Mouse (Mus musculus) embryonic stem cell, embryonic (primary cell): Measurements from ENCODE around the gene Bik.

ENCODE experiments used
- CTCF ChIA-PET, 4 experiments: fragments of 300-600 bp in 2 of 4; fragments of 350-600 bp in 2 of 4; sonication (Branson Sonifier 250); formaldehyde crosslinking; loops; one replicate each; lab custom pipeline; 2022; ENCODE audit warnings: inconsistent platforms in 2 of 4; lab: Charles Lee
- POLR2A ChIA-PET, 4 experiments: fragments of 300-600 bp in 2 of 4; fragments of 350-600 bp in 2 of 4; sonication (Branson Sonifier 250); formaldehyde crosslinking; loops; one replicate each; lab custom pipeline; 2022; ENCODE audit warnings: antibody characterized with exemption in 4 of 4, inconsistent platforms in 1 of 4; lab: Charles Lee

The Bik gene

DNA sequence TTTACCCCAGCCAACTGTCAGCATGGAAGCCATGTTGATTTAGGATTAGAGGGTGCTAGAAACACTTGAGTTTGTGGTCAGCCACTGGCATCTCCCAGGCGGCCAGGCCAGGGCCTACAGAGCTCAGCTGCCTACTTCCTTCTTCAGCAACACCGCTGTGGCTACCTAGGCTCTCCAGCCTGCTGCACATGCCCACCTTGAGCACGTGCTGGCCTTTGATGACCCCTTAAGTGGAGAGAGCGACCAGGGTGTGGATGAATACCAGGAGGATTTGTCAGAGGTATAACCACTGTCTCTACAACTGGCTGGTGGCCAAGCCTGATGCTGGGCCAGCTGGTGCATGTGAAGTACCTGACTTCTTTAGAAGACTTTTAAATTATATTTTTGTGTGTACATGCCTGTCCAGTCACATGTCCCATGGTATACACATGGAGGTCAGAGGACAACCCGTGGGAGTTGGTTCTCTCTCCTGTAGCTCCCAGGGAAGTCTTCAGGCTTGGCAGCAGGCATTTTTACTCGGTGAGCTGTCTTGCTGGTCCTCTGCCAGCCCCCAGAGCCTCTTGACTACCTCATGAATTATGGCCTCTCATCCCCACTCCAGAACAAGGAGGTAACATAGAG is 48.2 kb downstream of the Bik start:
- ChIA-PET CTCF (interaction anchor here in 2 of 4 experiments (0.6 to 1.8 kb wide), 3 partner anchors 11 to 489 kb away, joined by 3 to 5 read pairs (median 5); no protein-coding TSS in a partner anchor), POLR2A (interaction anchor here in 2 of 4 experiments (0.7 to 2.0 kb wide), 7 partner anchors 9 to 150 kb away, joined by 3 to 6 read pairs (median 3); partner anchors contain the start of gene Mcat (in 1 of the 2))

DNA sequence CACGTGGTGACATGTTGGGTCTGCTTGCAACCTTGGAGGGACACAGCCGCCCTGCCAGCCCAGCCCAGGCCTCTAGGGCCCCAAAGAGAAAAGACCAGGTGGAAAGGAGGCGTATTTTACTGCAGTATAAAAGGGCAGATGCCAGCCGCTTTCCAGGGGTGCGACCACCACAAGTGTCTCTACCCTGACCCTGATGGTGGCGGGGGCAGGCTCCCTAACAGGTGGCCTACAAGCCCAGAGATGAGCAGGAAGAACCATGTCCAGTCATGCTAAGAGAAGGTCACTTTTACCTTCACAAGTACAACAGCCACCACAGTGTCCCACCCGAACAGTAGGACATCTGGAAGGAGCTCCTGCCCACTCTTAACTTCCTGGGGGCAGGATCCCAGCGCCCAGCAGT is 48.9 kb downstream of the Bik start:
- CTCF ChIA-PET, result interaction anchor here in 1 of 4 experiments (0.6 to 1.3 kb wide), 2 partner anchors 10 to 489 kb away, joined by 3 read pairs; no protein-coding TSS in a partner anchor
- POLR2A ChIA-PET, result interaction anchor here in 2 of 4 experiments (0.7 to 2.0 kb wide), 6 partner anchors 10 to 151 kb away, joined by 3 to 5 read pairs (median 3); partner anchors contain the start of gene Mcat (in 1 of the 2)

DNA sequence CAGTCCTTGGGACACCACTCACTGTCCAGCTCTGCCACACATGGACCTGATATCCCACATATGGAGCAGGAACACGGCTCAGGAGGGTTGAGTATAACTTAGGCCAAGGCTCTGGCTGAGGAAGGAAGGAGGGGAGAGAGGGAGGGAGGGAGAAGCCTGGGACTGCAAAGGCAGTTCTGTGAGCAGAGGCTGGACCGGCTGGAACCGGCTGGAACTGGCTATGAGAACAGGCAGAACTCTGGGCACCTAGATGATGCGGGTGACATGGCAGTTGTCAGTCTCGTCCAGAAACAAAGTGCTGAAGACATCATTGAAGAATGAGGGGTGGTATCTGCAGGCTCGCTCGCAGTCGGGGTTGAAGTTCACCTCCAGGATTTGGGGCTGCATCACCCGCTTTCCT is 50.0 kb downstream of the Bik start:
- ChIA-PET CTCF (interaction anchor here in 1 of 4 experiments (1.3 kb wide), 1 partner anchor 9 kb away, joined by 3 read pairs; no protein-coding TSS in a partner anchor), POLR2A (interaction anchor here in 2 of 4 experiments (1.2 to 1.6 kb wide), 3 partner anchors 12 to 21 kb away, joined by 3 to 4 read pairs (median 3); no protein-coding TSS in a partner anchor)

DNA sequence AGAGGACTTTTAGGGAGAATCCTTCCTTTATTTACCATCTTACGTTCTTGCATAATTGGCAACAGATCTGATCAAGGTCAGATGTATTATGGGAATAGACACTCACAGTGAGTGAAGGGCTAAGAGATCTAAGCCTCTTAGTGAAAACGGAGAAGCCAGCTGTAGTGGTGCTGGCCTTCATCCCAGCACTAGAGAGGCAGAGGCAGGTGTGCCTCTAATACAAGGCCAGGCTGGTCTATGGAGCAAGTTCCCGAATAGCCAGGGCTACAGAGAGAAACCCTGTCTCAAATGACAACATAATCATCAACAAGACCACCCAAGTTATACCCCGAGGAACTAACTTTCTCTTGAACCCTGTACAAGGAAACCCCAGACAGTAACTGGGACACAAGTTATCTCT is 56.3 kb downstream of the Bik start:
- POLR2A ChIA-PET, result interaction anchor here in 2 of 4 experiments (1.2 to 1.6 kb wide), 4 partner anchors 11 to 19 kb away, joined by 3 to 6 read pairs (median 6); partner anchors contain the start of gene Ttll12 (in 1 of the 2)
- CTCF ChIA-PET, result interaction anchor here in 2 of 4 experiments (0.6 to 1.6 kb wide), 10 partner anchors 12 to 601 kb away, joined by 3 to 5 read pairs (median 3); partner anchors contain the start of gene Ttll12 (in 1 of the 2)

DNA sequence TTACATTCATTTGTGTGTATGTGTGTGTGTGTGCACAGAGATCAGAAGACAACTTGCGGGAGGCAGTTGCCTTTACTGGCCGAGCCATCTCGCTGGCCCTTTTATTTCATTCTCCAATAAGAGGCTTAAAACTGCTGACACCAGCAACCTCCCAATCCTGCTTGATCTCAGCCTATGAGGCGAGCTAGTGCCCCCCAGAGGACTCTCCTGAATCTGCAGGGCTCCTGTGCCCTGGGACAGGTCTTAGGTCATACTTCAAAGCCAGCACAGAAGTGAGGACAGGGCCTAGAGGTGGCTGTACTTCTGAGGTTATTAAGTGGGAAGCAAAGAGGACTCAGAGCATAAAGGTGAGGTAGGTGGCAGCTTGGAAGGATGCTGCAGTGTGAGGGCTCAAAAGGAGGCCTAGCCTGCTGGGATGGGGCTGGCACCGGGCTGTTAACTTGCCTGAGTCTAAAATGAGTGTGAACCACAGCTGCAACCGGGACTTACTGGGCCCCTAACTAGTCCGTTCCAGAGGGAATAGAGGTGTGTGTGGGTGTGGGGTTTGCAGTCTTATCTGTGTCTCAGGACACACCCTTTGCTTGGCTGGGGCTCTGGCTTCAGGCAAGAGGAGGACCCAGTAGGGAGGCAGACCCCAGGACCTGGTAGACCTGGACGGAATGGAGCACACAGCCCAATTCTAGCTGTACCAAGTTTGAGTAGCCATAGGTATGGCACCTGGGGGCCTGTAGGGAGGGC is 56.9 kb downstream of the Bik start:
- ChIA-PET POLR2A (interaction anchor here in 3 of 4 experiments (0.6 to 1.6 kb wide), 5 partner anchors 11 to 228 kb away, joined by 3 to 6 read pairs (median 5); partner anchors contain the start of gene Ttll12 (in 1 of the 3)), CTCF (interaction anchor here in 3 of 4 experiments (0.6 to 1.6 kb wide), 13 partner anchors 9 to 600 kb away, joined by 3 to 5 read pairs (median 3); partner anchors contain the start of gene Ttll12 (in 1 of the 3))

DNA sequence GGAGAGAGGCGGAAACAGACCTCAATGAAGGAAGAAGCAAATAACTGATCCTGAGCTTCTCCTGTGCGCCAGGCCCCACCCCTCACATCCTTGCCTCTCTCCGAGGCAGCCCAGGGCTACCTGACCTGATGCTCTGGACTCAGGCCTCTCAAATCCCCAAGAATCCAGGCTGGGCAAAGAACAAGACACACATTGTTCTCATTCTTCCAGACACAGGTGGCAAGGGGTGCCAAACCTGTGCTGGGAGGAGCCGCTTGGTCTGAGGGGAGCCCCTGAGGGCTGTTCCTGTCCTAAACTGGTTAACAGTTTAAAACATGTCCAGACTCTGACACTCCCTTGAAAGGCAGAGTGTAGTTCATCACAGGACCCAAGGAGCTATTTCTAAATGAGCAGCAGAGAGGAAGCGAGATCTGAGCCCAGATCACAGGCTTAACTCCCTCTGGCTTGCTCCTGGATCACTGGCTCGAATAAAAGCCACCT is 58.1 kb downstream of the Bik start:
- ChIA-PET CTCF (interaction anchor here in 2 of 4 experiments (0.6 to 1.6 kb wide), 2 partner anchors 15 to 23 kb away, joined by 3 to 5 read pairs; no protein-coding TSS in a partner anchor), POLR2A (interaction anchor here in 3 of 4 experiments (0.9 to 1.5 kb wide), 5 partner anchors 9 to 435 kb away, joined by 3 to 5 read pairs (median 3); partner anchors contain the start of genes Mcat (in 1 of the 3) and Tspo (in 1 of the 3))

DNA sequence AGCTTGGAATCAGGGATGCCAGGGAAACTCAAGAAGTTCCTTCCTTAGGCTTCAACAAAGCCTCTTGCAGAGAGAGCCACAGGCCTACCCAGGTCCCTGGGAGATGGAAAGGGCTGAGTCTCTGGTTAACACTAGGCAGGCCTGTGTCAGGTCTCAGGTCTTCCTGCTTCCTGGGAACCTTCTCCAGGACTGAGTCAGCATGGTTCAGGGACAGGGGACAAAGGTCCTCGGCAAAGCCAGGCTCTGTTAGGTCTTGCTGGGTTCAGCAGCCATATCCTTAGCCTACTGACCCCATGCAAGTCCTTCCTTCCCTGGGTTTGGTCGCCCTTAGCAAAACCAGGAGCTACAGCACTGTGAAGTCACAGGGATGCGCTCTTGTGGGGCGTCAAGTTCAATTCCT is 64.2 kb downstream of the Bik start:
- ChIA-PET POLR2A (no interaction called here), CTCF (interaction anchor here in 1 of 4 experiments (0.6 kb wide), 1 partner anchor 221 kb away, joined by 3 read pairs; no protein-coding TSS in a partner anchor)

DNA sequence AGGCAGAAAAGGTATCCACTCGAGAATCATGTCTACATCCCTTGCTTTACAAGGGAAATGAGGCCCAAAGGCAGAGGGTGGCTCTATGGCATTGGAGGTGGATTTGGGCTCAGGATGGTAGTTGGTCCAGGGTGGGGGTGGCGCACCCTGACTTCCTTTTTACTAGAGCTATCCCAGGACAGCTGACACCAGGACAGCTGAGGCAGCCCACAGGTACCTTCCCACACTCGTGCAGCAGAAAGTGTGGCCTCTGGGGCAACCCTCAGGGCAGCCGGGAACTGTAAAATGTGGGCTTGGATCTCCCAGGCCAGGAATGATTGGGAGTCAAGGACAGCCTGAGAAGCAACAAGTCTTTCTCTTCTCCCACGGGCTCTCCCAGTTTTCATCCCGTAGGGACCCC is 65.1 kb downstream of the Bik start:
- POLR2A ChIA-PET, result interaction anchor here in 1 of 4 experiments (1.9 kb wide), 1 partner anchor 10 kb away, joined by 8 read pairs; no protein-coding TSS in a partner anchor
- CTCF ChIA-PET, result interaction anchor here in 1 of 4 experiments (0.7 to 1.1 kb wide), 2 partner anchors 481 to 1311 kb away, joined by 3 to 4 read pairs; no protein-coding TSS in a partner anchor

DNA sequence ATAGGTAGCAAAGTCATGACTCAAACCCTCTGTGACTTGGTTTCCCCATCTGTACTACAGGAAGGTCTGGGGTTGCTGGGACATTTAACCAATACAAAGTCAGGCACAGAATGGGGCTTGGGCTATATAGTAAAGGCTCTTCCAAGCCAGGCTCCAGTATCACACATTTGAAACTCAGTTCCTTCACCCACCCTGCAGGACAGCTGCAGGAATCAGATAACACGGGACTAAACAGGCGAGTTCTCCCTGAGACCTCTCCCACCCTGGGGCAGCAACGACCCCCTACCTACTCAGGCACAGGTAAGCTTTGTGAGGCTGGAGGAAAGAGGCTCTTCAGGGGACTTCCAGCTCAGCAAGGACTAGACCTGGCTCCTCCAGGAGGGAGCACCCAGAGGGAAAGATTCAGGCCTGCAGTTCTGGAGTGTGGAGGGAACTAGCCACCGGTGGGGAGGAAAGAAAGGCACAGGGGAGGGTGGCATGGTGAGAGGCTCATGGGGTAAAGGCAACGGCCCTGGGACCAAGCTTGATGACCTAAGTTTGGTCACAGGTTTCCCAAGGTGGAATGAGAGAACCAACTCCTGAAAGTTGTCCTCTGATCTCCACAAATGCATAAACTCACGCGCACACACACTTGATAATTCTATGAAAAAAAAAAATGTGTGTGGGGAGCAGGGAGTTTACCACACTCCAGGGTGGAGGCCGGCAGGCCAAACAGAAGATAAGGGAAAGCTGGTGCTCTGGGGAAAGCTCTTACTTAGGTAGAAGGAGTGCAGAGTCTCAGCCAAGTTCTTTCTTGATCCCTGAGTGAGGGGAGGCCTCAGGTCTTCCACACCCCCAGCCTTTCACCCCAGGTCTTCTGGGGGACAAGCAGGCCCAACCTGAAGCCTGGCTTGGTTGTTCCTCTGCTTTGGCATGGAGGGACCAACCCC is 65.9 kb downstream of the Bik start:
- ChIA-PET POLR2A (interaction anchor here in 3 of 4 experiments (0.6 to 2.4 kb wide), 9 partner anchors 9 to 1346 kb away, joined by 3 to 8 read pairs (median 4); no protein-coding TSS in a partner anchor), CTCF (interaction anchor here in 3 of 4 experiments (0.7 to 2.0 kb wide), 6 partner anchors 9 to 1310 kb away, joined by 3 to 12 read pairs (median 4); no protein-coding TSS in a partner anchor)

DNA sequence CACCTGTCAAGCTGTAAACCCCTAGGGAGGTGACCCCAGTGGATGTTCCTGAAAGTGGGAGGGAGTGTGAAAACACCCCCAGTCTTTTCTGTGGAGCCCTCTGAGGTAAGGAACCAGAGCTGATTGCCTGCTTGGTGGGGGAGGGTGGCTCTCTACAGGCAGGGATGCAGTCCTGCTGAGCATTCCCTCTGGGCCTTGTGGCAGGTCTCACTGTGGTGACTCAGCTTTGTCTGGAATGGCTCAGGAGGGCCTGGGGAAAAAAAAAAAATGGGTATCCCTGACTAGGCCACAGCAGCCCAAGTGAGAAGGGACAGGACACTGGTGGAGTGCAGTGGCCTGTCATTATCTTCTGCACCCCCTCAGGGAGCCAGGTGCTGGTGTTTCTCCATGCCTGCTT is 66.5 kb downstream of the Bik start:
- CTCF ChIA-PET, result interaction anchor here in 2 of 4 experiments (0.8 to 2.0 kb wide), 4 partner anchors 10 to 24 kb away, joined by 3 to 12 read pairs (median 8); no protein-coding TSS in a partner anchor
- POLR2A ChIA-PET, result interaction anchor here in 3 of 4 experiments (0.6 to 2.4 kb wide), 13 partner anchors 7 to 1346 kb away, joined by 3 to 8 read pairs (median 4); no protein-coding TSS in a partner anchor

DNA sequence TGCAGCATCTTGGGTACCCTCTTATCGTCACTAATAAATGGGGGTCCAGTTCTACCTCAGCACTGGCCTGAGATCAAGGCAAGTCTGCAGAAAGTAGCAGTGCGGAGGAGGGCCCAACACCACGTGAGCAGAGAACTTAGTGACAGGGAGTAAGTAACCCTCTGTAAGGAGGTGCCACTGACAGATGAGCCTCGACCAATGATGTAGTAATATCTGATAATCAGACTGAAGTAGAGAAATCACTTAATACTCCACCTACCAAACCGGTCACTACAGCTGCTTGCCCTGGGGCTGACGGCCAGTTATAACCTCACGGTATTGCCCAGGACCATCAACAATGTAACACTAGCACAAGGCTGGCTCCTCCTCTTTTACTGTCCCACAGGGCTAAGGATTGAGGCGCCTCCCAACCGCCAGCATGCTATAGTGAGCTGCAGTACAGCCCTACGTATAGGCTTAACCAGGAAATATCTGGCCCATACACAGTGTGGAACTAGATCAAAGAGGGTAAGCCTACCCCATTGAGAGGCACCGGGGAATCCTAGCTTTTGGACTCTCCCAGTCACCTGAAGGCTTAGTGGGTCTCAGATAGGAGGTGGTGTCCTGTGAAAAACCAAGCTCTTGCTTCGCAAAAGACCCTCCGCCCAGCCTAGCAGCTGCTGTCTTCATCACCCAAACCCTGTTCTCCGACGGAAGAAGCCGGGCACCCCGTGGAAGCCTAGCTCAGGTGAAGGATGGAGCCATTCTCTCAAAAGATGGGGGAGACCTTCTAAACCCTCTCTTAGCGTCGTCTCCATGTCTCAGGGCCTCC is 67.2 kb downstream of the Bik start:
- ChIA-PET POLR2A (interaction anchor here (0.7 to 2.5 kb wide), 27 partner anchors 8 to 464 kb away, joined by 3 to 9 read pairs (median 4); partner anchors contain the start of genes Poldip3 (in 2 of the 4), Mcat (in 1 of the 4) and Tspo (in 1 of the 4)), CTCF (interaction anchor here in 2 of 4 experiments (0.7 to 2.0 kb wide), 7 partner anchors 8 to 263 kb away, joined by 3 to 12 read pairs (median 4); no protein-coding TSS in a partner anchor)
